Mouse (Mus musculus): ENCODE data around the gene Atp4b. TPM values are rescaled to one million over a fixed set of nuclear protein-coding genes. Genes with fewer than 3 reads are reported as not detected.

Atp4b gene
- polyA plus RNA-seq, 1 experiment: not detected

DNA sequence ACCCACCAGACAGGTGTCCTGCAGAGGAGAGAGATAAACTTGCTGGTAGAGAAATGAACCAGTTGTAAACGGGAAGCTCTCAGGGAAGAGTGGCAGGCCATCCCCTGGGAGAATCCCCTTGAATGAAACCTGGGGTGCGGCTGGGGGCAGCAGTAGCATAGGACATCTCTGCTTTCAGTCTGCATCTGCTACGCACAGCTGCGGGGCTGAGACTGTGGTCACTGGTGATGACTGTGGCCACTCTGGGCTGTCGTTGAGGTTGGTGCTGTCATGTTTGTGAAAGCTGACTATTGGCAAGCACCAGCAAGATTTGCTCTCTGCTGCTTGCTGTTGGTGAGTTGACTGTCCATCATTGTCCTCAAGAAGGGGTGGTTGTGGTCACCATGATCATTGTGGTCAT is 45.0 kb downstream of the Atp4b start:
- no peak for TF ChIP-seq GATA1 (IDR thresholded peaks at IDR 0.05; ENCODE audit: low read length)

DNA sequence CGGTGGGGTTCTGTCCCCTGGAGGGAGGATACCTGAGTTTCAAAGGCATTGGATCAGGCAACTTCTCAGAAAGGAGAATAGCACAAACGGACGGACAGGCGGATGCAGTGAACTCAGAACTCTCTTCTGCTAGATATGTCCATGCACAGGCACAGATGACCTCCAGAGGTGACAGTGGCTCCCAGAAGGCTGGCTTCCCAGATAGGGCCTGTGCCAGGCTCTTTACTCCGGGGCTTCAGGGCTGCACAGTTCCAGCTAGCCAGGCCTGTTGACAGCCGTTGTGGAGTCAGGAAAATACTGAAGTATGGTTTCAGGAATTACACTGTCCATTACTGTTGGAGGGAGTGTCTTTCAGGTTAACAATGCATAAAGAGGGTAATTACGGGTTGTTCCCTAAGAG is 46.6 kb downstream of the Atp4b start:
- TF ChIP-seq GATA1 (IDR thresholded peaks at IDR 0.05; ENCODE audit: low read length): no peak

DNA sequence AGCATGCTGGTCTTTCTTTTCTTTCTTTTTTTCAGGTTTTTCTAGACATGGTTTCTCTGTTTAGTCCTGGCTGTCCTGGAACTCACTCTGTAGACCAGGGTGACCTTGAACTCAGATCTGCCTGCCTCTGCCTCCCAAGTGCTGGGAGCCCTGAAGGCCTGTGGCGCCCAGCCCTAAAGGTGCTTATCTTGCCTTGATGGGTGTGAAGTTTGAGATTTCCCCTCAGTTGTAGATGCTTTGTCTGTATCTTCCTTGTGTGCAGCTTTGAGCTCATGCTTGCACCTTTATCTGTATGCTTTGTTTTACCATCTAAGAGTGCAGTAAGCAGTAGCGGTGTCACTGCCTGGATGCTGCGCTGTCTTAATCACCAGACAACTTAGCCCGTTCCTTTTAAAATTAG is 53.5 kb downstream of the Atp4b start:
- TF ChIP-seq GATA1 (IDR thresholded peaks at IDR 0.05; ENCODE audit: low read length): peak; percentile 5

DNA sequence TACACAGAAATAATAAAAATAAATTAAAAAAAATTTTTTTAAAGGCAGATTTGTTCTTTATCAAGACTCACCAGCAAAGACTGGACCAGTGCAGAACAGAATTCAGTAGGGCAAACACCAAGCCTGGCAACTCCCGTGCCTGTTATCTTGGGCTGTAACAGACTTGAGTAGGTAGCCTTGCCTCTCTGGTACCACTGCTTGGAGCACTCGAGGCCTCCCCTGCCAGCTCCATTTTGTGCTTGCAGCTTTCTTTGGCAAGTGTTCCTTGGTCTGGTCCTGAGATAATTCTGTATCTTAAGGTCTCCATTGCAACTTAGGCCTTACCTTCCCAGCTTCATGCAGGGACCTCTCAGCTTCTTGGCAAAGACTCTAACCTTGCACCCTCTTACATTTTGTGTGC is 54.3 kb downstream of the Atp4b start:
- no peak for TF ChIP-seq GATA1 (IDR thresholded peaks at IDR 0.05; ENCODE audit: low read length)

DNA sequence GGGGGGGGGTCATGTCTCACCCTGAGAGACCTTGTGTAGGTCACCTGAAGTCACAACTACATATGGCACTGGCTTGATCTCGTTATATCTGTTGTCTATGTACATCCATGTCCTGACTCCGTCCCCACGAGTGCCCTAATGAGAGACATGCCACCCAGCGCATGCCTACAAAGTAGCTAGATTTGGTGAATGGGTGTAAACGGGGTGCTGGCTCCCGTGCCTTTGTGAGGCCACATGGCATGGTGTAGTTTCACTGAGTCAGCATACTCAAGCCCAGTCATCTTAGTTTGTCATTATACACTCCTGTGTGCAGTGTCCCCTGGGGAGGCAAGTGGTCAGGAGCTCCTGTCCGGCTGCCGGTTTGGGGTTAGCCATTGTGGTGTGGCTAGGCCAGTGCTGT is 56.0 kb downstream of the Atp4b start:
- TF ChIP-seq GATA1 (IDR thresholded peaks at IDR 0.05; ENCODE audit: low read length): no peak

DNA sequence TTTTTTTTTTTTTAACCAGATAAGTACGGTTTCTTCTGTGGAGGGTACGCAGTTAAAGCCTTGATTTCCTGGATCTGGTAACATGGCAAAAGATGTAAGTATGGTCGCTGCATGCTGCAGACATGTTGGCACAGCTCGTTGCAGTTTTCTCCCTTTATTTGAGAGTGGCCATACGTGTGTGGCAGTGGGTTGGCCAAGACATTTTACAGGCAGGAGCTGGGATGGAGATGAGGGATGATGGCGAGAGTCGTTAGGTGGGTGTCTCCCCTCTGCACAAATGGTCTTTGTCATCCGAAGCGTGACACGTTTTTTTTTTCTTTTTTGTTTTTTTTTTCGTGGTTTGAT is 57.0 kb downstream of the Atp4b start:
- TF ChIP-seq GATA1 (IDR thresholded peaks at IDR 0.05; ENCODE audit: low read length): no peak

DNA sequence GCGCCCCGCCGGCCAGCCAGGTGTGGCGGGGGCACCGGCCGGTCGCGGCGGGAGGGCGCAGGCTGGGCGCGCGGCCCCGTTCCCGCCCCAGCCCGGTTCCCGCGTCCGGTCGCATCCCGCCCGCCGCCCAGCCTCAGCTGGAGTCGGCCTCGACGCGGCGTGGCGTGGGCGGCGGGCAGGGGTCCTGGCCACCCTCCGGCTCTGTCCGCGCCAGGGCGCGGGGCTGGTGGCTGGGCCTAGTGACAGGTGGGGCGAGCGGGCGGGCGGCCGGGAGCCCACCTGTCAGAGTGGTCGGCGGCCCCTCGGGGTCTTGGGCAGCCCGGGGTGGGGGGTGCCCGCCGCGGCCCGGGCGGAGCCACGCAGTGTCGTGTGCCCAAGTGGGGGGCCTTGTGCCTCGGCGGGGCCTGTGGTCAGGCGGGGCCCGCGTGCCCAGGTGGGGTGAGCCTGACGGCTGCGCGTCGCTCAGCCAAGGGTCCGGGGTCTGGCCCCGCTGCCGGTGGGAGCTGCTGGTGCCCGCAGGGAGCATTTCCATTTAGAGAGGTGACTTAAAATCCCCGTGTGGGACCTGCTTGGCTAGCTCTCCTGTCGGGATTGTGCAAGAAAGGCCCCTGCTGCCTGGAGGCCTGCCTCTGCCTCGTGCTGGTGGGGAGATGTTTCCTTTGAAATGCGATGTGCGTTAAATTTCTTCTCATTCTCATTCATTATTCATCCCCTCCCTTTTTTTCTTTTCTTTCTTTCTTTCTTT is 57.6 kb downstream of the Atp4b start:
- TF ChIP-seq GATA1 (IDR thresholded peaks at IDR 0.05; ENCODE audit: low read length): no peak

DNA sequence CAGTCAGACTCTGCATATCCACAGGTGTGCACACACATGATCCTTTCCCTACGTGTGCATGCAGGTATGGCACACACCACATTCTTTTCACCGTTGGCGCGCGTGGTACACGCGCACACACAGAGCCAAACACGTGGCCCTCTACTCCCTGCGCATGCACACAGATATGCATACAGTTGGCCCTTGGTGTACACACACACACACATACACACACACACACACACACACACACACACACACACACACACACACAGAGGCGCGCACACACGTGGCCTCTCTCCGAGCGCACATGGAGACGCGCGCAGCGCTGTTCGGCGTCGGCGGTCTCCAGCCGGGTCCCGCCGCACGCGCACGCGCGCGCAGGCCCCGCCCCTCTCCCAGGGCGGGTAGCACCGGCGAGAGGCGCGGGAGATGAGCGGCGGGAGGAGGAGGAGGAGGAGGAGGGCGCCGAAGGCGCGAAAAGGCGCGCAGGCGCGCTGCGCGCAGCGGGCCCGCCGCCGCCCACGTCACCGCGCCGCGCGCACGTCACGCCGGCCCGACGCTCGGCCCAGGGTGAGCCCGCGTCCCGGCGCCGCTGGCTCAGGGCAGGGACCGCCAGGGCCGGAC is 58.3 kb downstream of the Atp4b start, which contains the start of gene Tfdp1:
TSS of gene Tfdp1 (plus strand) at position 497 of the 606 bp plus-strand sequence.
- TF ChIP-seq GATA1 (IDR thresholded peaks at IDR 0.05; ENCODE audit: low read length): no peak

DNA sequence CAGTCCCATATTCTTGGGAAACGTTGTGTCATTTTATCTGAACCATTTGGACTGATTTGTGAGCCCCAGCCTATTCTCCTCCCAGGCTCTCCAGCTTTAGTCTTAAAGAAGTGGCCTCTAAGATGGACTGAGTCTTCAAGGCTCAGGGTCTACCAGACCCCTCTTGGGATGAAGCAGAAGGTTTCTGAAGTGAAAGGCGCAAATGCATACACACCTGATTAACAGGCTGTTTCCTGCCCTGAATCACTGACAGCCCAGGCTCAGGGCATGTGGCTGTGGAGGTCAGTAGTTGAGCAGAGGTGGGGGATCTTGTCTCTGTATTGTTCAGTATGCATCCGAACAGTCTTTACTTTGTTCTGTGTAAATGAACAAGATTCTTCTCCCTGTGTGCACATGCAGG is 58.9 kb downstream of the Atp4b start:
- TF ChIP-seq GATA1 (IDR thresholded peaks at IDR 0.05; ENCODE audit: low read length): no peak

Other genes with a start within 250 kb of the Atp4b start
- 153 and 221 TPM in 2 replicates for gene Lamp1, start 237.7 kb downstream of the Atp4b start, polyA plus RNA-seq (2012)
- gene Grtp1, start 196.2 kb downstream of the Atp4b start, polyA plus RNA-seq (2012): 13.3 and 13.6 TPM in 2 replicates
- 0.03 TPM in 1 of 2 replicates, not detected in the other for gene Adprhl1, start 142.7 kb downstream of the Atp4b start, polyA plus RNA-seq (2012)
- 2.4 and 4.0 TPM in 2 replicates for gene Dcun1d2, start 108.7 kb downstream of the Atp4b start, polyA plus RNA-seq (2012)
- gene Tmco3, start 108.6 kb downstream of the Atp4b start, polyA plus RNA-seq (2012): 7.5 and 9.8 TPM in 2 replicates
- gene Tfdp1, start 58.1 kb downstream of the Atp4b start, polyA plus RNA-seq (2012): 30.3 and 62.9 TPM in 2 replicates
- gene Grk1, start 8.3 kb upstream of the Atp4b start, polyA plus RNA-seq (2012): not detected in 2 replicates
- not detected in 2 replicates for gene Tmem255b, start 38.4 kb upstream of the Atp4b start, polyA plus RNA-seq (2012)
- not detected in 2 replicates for gene Gas6, start 97.7 kb upstream of the Atp4b start, polyA plus RNA-seq (2012)
- gene 1700029H14Rik, start 165.6 kb upstream of the Atp4b start, polyA plus RNA-seq (2012): not detected in 2 replicates